Mouse (Mus musculus) heart, postnatal 0 days (tissue): ENCODE data around the gene Hax1. TPM values are rescaled to one million over a fixed set of nuclear protein-coding genes. Genes with fewer than 3 reads are reported as not detected.

Experiments used
- ATAC-seq: fragments of 200-750 bp; cut with Nextera tagmentation; 2 replicates; pipeline ENCODE4 v1.8.0; 2017; ENCODE audit warnings: low read depth, moderate number of reproducible peaks, moderate library complexity; ENCODE audit not compliant: insufficient read depth
- DNase-seq: peaks from one replicate; pipeline ENCODE4 v3.0.0-alpha.2; 2016; ENCODE audit warnings: low spot score
- H3K27ac ChIP-seq: fragments of 300-500 bp; sonication (generic); 2 replicates; pipeline ENCODE4 v1.5.1; 2014; ENCODE audit warnings: low read depth, mild to moderate bottlenecking
- H3K27me3 ChIP-seq: fragments of 300-500 bp; sonication (generic); 2 replicates; pipeline ENCODE4 v1.6.1; 2014; ENCODE audit warnings: low read length, mixed read lengths; ENCODE audit not compliant: control insufficient read depth, insufficient read depth
- H3K36me3 ChIP-seq: fragments of 300-500 bp; sonication (generic); replicated peaks from 2 replicates; pipeline ENCODE4 v1.6.1; 2014; ENCODE audit warnings: low read length, mixed read lengths; ENCODE audit not compliant: control insufficient read depth, insufficient read depth
- H3K4me1 ChIP-seq: fragments of 300-500 bp; sonication (generic); 2 replicates; pipeline ENCODE4 v1.6.1; 2014; ENCODE audit warnings: antibody characterized with exemption; ENCODE audit not compliant: control insufficient read depth, insufficient read depth
- H3K4me2 ChIP-seq: fragments of 300-500 bp; sonication (generic); 2 replicates; pipeline ENCODE4 v1.6.1; 2014; ENCODE audit warnings: low read depth, mild to moderate bottlenecking, low read length, moderate library complexity
- H3K4me3 ChIP-seq: fragments of 300-500 bp; sonication (generic); 2 replicates; pipeline ENCODE4 v1.5.1; 2014; ENCODE audit warnings: low read depth, low read length
- H3K9ac ChIP-seq: fragments of 300-500 bp; sonication (generic); replicated peaks from 2 replicates; pipeline ENCODE4 v1.6.1; 2014; ENCODE audit warnings: low read depth, low read length, mixed read lengths
- H3K9me3 ChIP-seq: fragments of 300-500 bp; sonication (generic); replicated peaks from 2 replicates; pipeline ENCODE4 v1.6.1; 2016; ENCODE audit warnings: low read length; ENCODE audit not compliant: control insufficient read depth
- CTCF ChIP-seq: IDR thresholded peaks from 2 replicates; pipeline ENCODE4 v1.5.1; 2016; ENCODE audit warnings: antibody characterized with exemption, control low read depth, low read depth
- EP300 ChIP-seq: IDR thresholded peaks from 2 replicates; pipeline ENCODE4 v1.6.1; 2016; ENCODE audit warnings: antibody characterized with exemption, low read depth
- WGBS: fragments of 180-500 bp; shearing (Covaris S2); extraction: QIAGEN DNeasy Blood & Tissue Kit; methylation state at CpG from one replicate; pipeline ENCODE4 v1.1.7; 2014; 5-methylcytosine and 5-hydroxymethylcytosine counted together
- microRNA-seq: library from miRNA; unstranded; fragments of <30 nt; microRNA quantifications from one replicate; pipeline ENCODE4, GENCODE M21; 2016
- polyA plus RNA-seq: library from polyadenylated mRNA; unstranded; fragments of >200 nt; fragmentation: Nextera tagmentation; extraction: Ambion mirVana; gene quantifications from 2 replicates; pipeline ENCODE4 v1.2.1, GENCODE M21; 2015
- total RNA-seq: library from RNA; depleted of rRNA; stranded (reverse); fragments of >200 nt; gene quantifications from 2 replicates; pipeline ENCODE4 v1.2.3, GENCODE M21; 2014; ENCODE audit warnings: low replicate concordance; rRNA removed

Gene Hax1
- total and polyA plus RNA-seq, 2 experiments from 2014 or later: 37.9 to 64.2 TPM

GRCm38 (mm10) chr3:89948655-89949054 is 49.9 kb downstream of the Hax1 start:
- Histone ChIP-seq H3K4me1 (no peaks in the 10 kb centered on the region), H3K4me2 (no peak overlapping the region), H3K9me3 (no peaks in the 10 kb centered on the region), H3K9ac (no peak overlapping the region), H3K4me3 (no peak overlapping the region), H3K27me3 (no peaks in the 10 kb centered on the region), H3K36me3 (peaks cover 100% of the 10 kb centered on the region), H3K27ac (no peak overlapping the region)
- TF ChIP-seq EP300: no peak
- TF ChIP-seq CTCF: no peak
- 24% methylated on average over 6 of the region's 6 CpGs for WGBS
- ATAC-seq (no peak), DNase-seq (no peak)

GRCm38 (mm10) chr3:89948021-89948420 is 50.6 kb downstream of the Hax1 start:
- ATAC-seq (no peak), DNase-seq (no peak)
- Histone ChIP-seq H3K27me3 (no peaks in the 10 kb centered on the region), H3K9ac (no peak overlapping the region), H3K4me2 (no peak overlapping the region), H3K9me3 (no peaks in the 10 kb centered on the region), H3K27ac (no peak overlapping the region), H3K36me3 (peaks cover 100% of the 10 kb centered on the region), H3K4me1 (no peaks in the 10 kb centered on the region), H3K4me3 (no peak overlapping the region)
- 91% methylated on average over 11 of the region's 11 CpGs for WGBS
- no peak for TF ChIP-seq CTCF
- TF ChIP-seq EP300: no peak

Small RNAs within 50 kb of the gene (microRNA-seq; reads per million reads assigned to microRNA genes)
- gene Mir7669: 1.6 reads per million

Other genes with a start within 250 kb of the Hax1 start
- gene Chrnb2, start 234.1 kb downstream of the Hax1 start, total RNA-seq: 0.11 and 0.15 TPM in 2 replicates
- 0.11 and 0.20 TPM in 2 replicates for gene Chrnb2, start 234.1 kb downstream of the Hax1 start, polyA plus RNA-seq
- gene Ube2q1, start 225.2 kb downstream of the Hax1 start, total RNA-seq: 36.7 and 80.1 TPM in 2 replicates
- 4.7 and 5.5 TPM in 2 replicates for gene Ube2q1, start 225.2 kb downstream of the Hax1 start, polyA plus RNA-seq
- 11.9 and 14.1 TPM in 2 replicates for gene She, start 167.4 kb downstream of the Hax1 start, total RNA-seq
- 4.0 and 4.6 TPM in 2 replicates for gene She, start 167.4 kb downstream of the Hax1 start, polyA plus RNA-seq
- gene Il6ra, start 85.6 kb downstream of the Hax1 start, total RNA-seq: 2.0 and 3.1 TPM in 2 replicates
- 0.92 and 1.1 TPM in 2 replicates for gene Il6ra, start 85.6 kb downstream of the Hax1 start, polyA plus RNA-seq
- gene Atp8b2, start 35.3 kb downstream of the Hax1 start, total RNA-seq: 38.9 and 52.4 TPM in 2 replicates
- gene Atp8b2, start 35.3 kb downstream of the Hax1 start, polyA plus RNA-seq: 4.5 and 5.2 TPM in 2 replicates
- gene 4933434E20Rik, start 52.9 kb upstream of the Hax1 start, total RNA-seq: 111 and 183 TPM in 2 replicates
- gene 4933434E20Rik, start 52.9 kb upstream of the Hax1 start, polyA plus RNA-seq: 151 and 165 TPM in 2 replicates
- gene Ubap2l, start 53.8 kb upstream of the Hax1 start, total RNA-seq: 64.2 and 69.7 TPM in 2 replicates
- 88.9 and 92.0 TPM in 2 replicates for gene Ubap2l, start 53.8 kb upstream of the Hax1 start, polyA plus RNA-seq
- 88.0 and 99.5 TPM in 2 replicates for gene Tpm3, start 73.9 kb upstream of the Hax1 start, total RNA-seq
- gene Tpm3, start 73.9 kb upstream of the Hax1 start, polyA plus RNA-seq: 139 and 145 TPM in 2 replicates
- 0.04 and 0.27 TPM in 2 replicates for gene Nup210l, start 105.4 kb upstream of the Hax1 start, total RNA-seq
- 0.04 TPM in 1 of 2 replicates, not detected in the other for gene Nup210l, start 105.4 kb upstream of the Hax1 start, polyA plus RNA-seq
- gene Rps27, start 214.9 kb upstream of the Hax1 start, total RNA-seq: 3,347 and 4,005 TPM in 2 replicates
- gene Rps27, start 214.9 kb upstream of the Hax1 start, polyA plus RNA-seq: 908 and 957 TPM in 2 replicates
- gene Rab13, start 214.9 kb upstream of the Hax1 start, total RNA-seq: 9.7 and 13.7 TPM in 2 replicates
- 17.9 and 18.2 TPM in 2 replicates for gene Rab13, start 214.9 kb upstream of the Hax1 start, polyA plus RNA-seq
- 78.5 and 87.2 TPM in 2 replicates for gene Jtb, start 232.8 kb upstream of the Hax1 start, total RNA-seq
- 116 TPM in 2 replicates for gene Jtb, start 232.8 kb upstream of the Hax1 start, polyA plus RNA-seq
- gene Creb3l4, start 244.7 kb upstream of the Hax1 start, total RNA-seq: 2.4 TPM in 1 of 2 replicates, not detected in the other
- gene Creb3l4, start 244.7 kb upstream of the Hax1 start, polyA plus RNA-seq: 1.2 TPM in 2 replicates
- gene Slc39a1, start 249.4 kb upstream of the Hax1 start, total RNA-seq: 157 and 158 TPM in 2 replicates
- gene Slc39a1, start 249.4 kb upstream of the Hax1 start, polyA plus RNA-seq: 93.3 and 95.5 TPM in 2 replicates